Mouse (Mus musculus): ENCODE data around the gene Adk. TPM values are rescaled to one million over a fixed set of nuclear protein-coding genes. Genes with fewer than 3 reads are reported as not detected.

Adk gene
- total RNA-seq, 2 experiments from 2014 or later, result 94.0 to 111 TPM

DNA sequence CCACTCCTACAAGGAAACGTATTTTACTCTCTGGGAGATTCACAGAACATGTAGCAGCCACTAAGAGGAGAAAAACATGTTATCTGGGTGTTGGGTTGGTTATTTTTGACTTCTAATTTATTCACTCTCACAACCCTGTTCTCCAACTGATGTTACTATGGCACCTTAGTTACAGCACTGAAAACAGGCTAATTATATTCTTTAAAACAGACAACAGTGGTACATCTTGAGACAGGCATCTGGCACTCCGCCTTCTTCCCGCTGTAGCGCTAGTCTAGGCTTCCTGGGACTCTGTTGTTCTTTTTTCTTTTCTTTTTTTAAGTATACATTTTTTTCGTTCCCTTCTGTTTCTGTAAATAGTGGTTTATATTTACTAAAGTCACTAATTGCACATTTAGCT, 258.2 kb downstream of the Adk start:
- intact Hi-C loops (cut with DNase I), result no loop called here
- DNase-seq, result no peak

DNA sequence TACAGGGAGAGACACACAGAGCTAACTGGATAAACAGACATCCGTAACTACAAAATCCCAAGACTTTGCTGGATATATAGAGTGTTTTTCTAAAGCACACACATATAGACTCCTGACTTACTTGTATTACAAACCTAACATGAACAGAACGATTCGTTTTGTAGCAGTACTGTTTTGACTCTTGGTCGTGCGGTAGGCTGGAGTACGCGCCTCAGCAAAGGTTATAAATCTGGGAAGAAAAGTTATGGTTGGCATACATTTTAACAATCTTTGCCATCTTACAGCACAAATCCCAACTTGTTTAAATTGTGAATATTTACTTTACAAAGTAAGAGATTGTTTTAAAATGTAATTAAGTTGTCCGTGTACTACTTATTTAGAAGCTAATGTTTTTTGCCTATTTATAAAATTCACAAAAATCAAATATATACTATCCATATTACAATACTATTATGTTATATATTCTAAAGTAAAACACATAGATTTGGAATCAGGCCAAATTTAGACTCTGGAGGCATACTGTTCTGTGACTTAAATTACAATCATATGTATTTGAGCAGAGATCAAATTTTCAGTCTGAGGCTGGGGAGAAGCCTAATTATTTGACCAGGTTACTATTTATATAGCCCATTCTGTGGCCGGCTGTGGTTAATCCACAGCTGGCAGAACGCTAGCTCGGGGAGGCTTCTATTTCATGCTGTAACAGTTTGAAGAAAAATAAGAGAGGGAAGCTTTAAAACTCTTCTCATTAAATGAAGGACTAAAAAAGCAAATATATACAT, 261.4 kb downstream of the Adk start:
- intact Hi-C loops (cut with DNase I), result no loop called here
- no peak for DNase-seq

DNA sequence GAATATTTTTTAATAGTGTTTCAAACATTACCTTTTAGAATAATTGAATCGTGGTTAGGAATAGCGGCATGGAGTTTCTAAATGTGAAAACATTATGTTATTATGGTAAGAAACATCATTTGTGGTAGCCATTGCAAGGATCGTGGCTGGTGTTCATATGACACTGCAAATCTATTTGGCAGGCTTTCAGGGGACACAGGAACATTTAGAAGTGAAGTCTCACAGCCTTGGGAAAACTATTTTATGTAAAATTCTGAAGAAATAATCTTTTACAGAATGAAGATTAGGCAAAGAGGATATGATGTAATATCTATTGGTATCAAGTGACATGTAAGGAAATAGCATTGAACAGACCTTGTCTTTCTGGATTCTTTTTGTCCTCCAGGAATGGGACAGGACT, 262.1 kb downstream of the Adk start:
- intact Hi-C loops (cut with DNase I), result no loop called here
- no peak for DNase-seq

DNA sequence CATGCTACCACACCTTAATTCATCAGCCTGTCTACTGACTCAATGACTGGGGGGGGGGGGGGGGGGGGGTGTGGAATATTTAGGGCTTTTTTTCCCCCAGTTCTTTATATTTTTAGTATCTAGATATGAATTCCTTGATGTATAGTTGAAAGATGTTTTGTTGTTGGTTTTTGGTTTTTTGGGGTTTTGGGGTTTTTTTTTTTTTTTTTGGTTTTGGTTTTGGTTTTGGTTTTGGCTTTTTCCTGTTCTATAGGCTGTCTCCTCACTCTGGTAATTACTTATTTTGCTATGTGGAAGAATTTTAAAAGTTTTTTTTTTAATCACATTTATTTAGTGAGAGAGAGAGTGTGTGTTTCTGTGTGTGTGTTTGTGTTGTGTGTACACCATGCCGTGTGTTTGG, 282.5 kb downstream of the Adk start:
- intact Hi-C loops (cut with DNase I), result no loop called here
- DNase-seq, result no peak

DNA sequence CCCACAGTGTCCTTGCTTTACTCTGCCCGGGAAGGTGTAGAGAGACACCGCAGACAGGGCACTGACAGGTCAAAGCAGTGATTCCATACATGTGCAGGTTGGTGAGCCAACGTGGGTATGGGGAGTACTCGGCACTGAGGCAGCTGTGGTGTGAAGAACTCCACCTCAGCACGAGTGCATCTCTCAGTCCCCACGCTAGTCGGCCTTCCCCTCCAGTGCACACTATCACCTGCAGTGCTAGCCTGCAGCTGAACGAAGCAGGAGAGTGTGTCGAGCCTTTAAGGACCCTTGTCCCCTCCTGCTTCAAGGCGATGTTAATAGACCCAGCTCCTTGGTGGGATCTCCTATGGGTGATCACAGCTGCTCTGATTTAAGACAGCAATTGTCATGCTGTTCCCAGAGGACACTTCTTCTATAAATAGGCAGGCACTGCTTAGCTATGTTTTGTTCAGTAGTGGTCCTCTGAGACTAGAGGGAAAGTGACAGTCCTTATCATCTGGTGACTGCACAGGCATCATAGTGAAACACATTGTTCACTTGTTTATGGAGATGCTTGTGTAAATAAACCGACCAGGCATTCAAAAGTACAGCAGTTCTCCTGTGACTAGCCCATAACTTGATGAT, 283.4 kb downstream of the Adk start:
- DNase-seq, result no peak
- intact Hi-C loops (cut with DNase I), result no loop called here

DNA sequence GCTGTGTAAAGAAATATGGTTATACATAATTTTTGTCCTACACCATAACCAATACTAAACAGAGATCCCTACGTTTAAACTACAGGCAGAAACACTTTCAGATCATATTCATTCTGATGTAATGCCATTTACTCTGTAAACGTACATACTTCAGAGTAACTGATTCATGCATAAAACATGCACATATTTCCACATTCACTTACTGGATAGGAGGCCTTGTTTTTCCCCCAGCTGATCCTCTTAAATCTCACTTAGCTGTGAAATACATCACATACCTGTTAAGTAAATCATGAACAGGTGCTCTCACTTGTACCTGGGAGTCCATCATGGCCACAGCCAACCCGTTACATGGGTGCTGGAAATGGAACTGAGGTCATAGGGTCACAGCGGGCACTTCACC, 285.6 kb downstream of the Adk start:
- intact Hi-C loops (cut with DNase I), result no loop called here
- no peak for DNase-seq

DNA sequence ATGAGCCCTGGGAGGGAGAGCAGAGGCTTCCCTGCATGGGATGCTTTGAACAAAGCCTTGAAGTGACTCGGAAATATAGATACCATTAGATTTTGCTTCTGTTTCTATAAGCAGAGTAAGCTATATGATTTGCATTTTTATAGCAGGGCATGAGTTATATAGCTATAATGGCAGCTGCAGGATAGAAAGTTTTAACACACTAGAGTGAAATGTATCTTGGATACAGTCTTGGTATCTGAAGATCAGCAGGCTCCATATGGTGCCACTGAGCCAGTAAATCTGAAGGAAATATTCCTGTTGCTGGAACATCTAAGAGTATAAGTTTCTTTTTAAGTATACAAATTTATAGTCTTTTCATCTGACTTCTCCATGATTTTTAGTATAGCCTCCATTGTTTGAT, 288.8 kb downstream of the Adk start:
- no peak for DNase-seq
- intact Hi-C loops (cut with DNase I), result no loop called here

DNA sequence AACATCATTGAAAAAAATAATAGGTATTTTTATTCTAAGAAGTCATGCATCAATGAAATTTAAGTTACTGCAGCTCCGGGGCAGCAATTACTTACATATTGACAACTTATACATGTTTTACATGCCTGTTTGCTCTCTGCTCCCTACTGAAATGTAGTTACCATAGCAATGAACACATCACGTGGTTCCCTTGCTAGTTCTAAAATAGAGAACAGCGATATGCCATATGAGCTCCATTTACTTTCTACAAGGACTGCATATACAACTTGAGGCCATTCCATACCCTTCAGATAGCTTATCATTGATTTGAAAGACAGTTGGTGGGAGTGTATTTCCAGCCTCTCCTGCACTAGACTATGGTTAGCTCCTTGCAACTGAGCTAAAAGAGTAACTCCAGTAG, 290.6 kb downstream of the Adk start:
- no peak for DNase-seq
- intact Hi-C loops (cut with DNase I), result no loop called here

DNA sequence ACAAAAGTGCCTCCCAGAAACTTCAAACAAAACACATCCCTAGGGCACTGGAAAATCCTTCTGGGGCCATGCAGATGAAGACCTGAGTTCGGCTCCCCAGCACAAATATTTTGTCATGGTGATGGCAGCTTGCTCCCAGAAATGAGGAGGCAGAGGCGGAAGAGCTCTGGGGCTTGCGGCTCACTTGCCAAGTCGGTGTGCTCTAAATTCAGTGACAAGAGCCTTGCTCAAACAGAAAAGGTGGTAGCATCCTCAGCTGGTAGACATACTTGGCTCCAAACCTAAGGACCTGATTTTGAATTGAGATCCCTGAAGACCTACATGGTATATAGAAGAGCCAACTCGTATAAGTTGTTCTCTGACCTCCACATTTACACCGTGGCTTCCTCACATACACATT, 292.5 kb downstream of the Adk start:
- DNase-seq, result no peak
- intact Hi-C loops (cut with DNase I), result no loop called here

DNA sequence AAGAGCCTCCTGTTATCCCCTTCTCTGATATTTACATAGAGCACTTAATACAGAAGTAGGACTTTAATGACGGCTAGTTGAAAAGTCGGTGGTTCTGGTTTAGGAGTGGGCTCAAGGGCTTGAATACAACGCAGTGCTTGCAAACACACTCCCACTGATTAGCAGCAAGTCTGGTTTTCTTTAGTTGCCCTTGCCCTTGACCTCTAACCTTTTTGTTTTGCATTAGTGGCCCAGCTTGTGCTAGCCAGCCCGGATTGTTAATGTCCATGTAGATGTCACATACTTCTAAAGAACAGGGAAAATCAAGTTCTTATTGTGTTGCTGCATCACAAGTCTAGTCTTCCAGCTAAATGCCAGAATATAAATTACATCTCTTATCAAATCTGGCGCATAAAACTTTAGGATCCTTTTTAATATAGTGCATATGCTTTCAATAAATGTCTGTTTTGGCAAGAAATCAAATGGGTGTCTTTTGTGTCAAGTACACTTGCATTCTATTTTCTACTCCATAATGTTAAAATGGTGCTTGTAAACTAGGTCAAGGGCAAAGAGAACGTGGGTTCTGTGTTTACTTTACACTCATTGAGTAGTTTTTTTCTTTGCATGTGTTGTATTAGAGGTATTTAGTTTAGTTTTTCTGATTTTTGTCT, 296.4 kb downstream of the Adk start:
- DNase-seq, result no peak
- intact Hi-C loops (cut with DNase I), result no loop called here

DNA sequence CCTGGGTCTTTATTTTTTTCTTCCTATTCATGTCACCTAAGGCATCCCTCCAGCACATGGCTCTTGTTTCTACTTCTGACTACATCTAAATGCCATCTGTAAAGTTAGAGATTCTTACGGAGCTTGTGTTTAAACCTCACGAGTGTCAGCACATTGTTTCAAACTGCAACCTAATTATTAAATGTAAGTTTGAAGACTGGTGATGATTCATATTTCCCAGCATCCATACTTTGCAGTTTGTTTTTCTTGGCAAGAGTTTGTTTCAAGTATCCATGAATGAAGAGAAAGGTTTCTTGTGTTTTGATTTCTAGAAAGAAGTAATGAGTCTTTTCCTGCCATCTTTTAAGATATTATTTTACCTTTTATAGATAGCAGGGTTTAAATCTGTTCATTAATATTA, 299.3 kb downstream of the Adk start:
- no peak for DNase-seq
- intact Hi-C loops (cut with DNase I), result no loop called here

DNA sequence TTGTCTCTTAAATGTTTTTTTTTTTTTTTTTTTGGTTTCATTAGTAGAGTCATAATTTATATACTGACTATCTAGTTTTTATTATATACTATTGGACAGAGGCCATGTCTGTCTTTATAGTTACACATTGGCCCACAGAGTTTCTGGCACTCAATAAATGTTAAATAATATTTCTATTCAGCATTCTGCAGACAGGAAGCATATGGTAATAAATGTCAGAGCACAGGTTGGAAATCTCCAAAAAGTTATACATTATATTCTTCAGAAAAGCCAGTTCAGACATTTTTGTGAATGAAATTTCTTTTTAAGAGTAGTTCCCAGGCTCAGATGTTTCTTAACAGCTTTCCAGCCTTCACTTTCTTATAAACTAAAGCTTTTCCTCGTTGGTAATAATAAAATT, 303.9 kb downstream of the Adk start:
- no peak for DNase-seq
- intact Hi-C loops (cut with DNase I), result no loop called here

DNA sequence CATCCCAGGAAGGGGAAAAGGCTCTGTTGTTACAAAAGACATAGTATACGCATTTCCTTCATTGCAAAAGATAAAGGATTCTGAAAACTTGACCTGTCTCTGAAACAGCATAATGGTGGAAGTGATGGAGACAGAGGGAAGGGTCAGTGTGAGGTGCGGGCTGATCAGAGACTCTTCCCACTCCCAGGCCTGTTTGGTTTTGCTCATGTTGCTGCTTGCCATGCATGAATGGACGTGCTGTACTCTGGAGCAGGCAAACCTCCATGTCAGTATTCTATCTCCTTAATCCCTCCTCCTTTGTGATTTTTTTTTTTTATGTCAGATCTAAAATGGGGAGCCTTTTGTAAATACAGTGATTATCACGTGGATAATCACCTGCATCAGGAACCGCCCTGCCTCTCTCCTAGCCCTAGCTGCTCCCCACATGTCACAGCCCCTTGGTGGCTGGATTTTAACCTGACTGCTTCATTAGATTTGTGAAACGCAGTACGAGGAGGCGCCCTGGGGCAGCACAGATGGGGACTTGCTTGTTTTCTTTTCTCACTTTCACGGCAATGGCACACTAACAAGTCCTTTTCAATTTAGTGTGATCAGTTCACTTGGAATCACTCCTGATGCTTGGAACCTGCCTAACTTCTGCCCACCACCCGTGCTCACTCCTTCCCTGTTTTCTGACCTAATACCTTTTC, 307.0 kb downstream of the Adk start:
- intact Hi-C loops (cut with DNase I), result no loop called here
- no peak for DNase-seq

DNA sequence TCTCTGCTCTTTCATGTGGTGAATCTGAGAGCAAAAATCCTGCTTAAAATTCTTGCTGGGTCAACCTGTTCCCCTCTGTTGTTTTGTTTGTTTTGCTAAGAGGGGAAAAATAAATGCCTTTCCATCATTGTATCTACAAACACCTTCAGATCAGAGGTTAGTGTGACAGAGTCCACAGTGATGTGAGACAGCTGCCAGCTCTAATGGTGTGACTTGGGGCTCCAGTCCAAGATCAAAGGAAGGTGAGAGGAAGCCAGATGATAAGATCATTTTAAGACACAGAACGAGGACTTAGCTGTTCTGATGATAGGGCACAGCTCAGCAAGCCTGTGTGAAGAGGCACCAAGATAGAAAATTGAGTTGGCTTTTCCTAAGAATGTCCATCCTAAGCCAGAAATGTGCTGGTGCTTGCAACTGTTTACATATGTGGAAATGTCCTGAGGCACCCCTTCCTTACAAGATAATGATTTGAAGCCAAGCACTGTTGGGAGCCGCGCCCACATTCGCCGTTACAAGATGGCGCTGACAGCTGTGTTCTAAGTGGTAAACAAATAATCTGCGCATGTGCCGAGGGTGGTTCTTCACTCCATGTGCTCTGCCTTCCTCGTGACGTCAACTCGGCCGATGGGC, 307.6 kb downstream of the Adk start:
- intact Hi-C loops (cut with DNase I), result no loop called here
- no peak for DNase-seq

DNA sequence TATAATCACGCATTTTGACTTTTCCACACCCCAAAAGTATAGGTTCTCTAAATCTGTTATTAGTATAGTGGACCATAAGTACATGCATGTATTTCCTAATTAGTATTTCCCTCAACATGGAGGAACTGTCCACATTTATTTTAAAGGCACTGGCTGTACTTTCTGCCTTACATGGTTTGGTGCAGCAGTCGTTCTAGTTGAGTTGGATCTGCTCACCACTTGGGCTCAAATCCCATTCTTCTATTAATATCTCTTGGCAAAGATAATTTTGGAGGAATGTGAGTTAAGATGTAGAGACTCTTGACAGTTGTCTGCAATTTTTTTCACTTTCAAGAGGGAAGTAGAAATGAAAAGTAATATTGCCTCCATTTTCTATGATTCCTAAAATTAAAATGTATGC, 314.7 kb downstream of the Adk start:
- no peak for DNase-seq
- intact Hi-C loops (cut with DNase I), result no loop called here

DNA sequence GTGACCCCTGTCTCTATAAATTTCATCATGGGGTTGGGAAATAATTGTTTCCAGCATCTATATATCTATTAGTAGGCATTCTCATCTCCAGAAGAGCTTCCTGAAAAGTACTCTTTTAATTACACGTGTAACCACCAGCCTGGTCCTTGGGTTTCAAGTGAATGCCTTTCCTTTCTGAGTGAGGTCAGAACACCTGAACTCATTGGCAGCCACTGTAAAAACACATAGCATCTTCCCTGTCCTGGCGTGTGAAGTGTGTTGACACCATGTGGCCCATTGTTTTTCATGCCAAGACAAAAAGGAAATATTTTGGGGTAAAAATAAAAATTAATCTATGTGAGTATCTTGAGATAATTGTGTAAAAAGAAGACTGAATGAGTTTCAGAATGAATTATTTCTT, 316.2 kb downstream of the Adk start:
- intact Hi-C loops (cut with DNase I), result no loop called here

DNA sequence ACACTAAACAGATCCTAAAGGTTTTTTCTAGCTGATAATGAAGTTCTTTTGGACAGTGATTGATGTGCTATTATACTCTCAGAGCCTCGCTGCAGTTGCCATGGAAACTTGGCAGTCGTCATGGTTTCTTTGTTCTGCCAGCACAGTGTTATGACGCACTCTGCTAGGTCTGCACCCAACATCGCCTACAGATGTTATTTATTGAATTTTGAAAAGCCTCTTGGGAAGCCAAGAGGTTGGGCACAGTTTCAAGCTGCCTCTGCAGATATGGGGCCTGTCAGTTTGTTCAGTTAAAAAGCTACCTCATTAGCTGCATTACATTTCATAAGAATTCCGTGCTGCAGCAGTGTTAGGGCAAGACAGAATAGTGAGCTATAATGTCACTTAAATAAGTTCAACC, 316.8 kb downstream of the Adk start:
- intact Hi-C loops (cut with DNase I), result no loop called here
- peak; percentile 40 to 64 for DNase-seq

More for the DNA sequence above, 316.2 kb downstream of the Adk start:
- DNase-seq, result no peak

DNA sequence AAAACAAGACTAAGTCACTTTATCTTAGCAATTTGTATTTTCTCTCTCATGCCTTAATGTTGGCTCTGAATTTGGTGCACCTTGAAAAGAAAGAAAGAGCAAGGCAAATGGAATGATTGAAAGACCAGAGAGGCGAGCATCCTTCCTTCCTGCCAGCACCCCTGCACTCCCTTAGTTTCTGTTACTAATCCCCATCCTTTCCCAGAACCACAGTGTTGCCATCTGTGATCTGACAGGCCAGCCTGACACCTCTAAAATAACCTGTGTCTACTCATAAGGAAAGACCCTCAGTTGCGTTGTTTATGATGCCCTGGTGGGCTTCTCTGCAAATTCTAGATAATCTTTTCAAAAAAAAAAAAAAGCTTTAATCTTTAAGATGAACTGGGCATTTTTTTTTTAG, 319.6 kb downstream of the Adk start:
- intact Hi-C loops (cut with DNase I), result no loop called here
- DNase-seq, result no peak

DNA sequence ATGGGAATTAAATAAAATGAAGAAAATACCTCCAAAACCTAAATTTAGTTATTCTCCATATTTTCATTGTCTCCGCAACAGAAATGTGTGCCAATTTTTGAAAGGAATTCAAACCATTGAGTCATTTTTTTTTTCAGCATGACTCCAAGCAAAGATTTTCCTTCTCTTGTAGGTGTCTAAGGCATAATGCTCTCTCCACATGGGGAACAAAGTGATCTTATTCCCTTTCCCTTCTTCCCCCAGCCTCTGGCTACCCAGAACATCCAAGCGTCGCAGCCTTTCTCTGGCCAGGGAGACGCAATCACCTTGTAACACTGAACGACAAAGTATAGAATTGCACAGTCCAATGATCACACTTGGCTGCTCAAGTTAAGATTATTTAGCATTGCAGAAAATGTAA, 320.3 kb downstream of the Adk start:
- intact Hi-C loops (cut with DNase I), result no loop called here
- no peak for DNase-seq

DNA sequence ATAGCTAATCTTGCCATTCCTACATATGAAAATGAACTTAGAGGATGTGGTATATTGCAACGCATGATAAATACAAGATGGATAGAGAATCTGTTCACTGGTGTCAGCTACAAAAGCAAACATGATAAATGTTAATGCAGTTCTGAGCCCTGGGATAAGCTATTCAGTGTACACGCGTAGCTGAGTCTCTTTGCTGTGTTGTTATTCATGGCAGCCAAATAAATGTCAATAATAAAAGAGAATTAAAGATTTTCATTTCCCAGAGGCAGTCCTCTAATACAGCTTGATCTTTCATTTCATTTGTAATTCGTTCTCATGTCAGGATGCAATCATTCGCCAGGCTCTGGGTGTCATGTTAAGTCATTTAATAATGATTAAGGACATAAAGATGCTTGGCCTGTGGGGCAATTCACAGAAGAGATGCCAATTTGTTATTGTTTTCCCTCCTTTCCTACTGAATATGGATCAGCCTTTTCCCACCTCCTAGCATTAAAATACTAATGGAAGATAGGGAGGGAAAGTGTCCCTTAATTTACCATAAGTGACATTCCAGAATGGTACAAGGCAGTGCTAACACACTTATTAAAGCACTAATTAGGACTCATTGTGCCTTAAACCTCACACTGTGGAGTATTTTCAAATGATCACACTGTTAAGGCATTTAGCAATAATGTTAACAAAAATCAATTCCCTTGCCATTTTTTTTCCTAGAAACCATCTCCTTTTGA, 331.5 kb downstream of the Adk start:
- intact Hi-C loops (cut with DNase I), result no loop called here
- no peak for DNase-seq

Measured in gastrocnemius, postnatal 36 days (tissue).